Mouse (Mus musculus): ENCODE measurements around the gene Trmt44. TPM values are rescaled to one million over a fixed set of nuclear protein-coding genes. Genes with fewer than 3 reads are reported as not detected.

The Trmt44 gene
- polyA plus RNA-seq, 1 experiment from 2014 or later: 7.0 TPM

DNA sequence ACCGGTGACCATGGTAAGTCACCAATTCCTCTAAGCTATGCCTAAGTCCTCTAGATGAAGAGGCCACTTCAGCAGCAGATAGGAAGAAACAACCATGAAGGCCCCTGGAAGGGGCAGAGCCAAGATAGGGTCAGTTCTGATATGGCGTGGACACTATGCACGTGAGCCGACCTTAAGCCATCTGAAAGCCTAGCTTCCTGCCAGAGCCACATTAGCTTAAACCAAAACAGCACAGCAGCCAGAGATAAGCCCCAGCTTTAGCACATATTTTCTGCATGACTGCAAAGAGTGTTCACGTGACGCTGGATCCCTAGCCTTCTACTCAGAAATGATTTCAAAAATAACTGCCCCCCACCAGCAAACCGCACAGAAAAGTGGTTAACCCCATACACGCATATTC is 15.4 kb downstream of the Trmt44 start:
- H3K9ac ChIP-seq (ENCODE audit: low read length): no peak overlapping the region
- ATAC-seq (ENCODE audit: insufficient read depth, low FRiP score): no peak
- H3K4me1 ChIP-seq (ENCODE audit: control insufficient read depth, insufficient read depth, low read length): no peaks in the 10 kb centered on the region
- 73% methylated on average over 8 of the region's 8 CpGs for WGBS
- no peak overlapping the region for H3K27ac ChIP-seq (ENCODE audit: low read length)
- peaks cover 16% of the 10 kb centered on the region; the same call in 1 of the 2 replicates for H3K36me3 ChIP-seq (ENCODE audit: control insufficient read depth, insufficient read depth, low read length)
- H3K27me3 ChIP-seq (ENCODE audit: control insufficient read depth, insufficient read depth, low read length): no peaks in the 10 kb centered on the region
- H3K4me3 ChIP-seq (replicated peaks; ENCODE audit: low read length): no peak overlapping the region
- H3K4me2 ChIP-seq (ENCODE audit: low read depth, low read length): no peak overlapping the region
- H3K9me3 ChIP-seq (replicated peaks; ENCODE audit: control insufficient read depth, low read length): no peaks in the 10 kb centered on the region

DNA sequence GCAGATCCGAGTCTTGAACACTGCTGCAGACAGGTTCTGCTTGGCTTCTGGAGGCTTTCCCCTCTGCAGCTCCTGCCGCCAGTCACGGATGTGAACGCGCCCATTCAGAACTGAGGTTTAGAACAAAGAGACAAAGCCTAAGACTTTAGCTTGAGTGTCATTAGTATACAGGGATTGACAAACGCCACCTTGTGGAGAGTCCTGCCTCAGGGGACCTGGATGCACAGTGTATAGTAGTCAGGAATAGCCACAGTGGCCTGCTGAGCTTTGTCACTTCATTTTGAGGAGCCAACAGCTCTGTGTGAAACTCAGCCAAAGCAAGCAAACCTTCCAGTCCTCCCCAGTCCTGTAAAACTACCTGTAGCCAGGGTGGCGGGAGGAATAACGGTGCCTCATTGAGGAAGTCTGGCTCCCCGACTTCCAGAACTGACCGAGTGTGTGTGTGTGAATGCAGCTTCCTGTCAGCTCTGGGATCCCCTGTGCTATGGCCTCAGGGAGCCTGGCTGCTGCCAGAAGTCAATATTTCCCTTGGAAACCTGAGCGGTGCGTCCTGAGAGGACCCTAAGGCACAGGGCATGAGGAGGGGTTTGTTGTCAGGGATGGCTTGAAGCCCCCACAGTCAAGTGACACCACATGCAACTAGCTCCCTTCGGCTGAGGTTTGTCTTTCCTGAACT is 16.8 kb downstream of the Trmt44 start:
- H3K4me1 ChIP-seq (ENCODE audit: control insufficient read depth, insufficient read depth, low read length): no peaks in the 10 kb centered on the region
- no peak overlapping the region for H3K4me3 ChIP-seq (replicated peaks; ENCODE audit: low read length)
- ATAC-seq (ENCODE audit: insufficient read depth, low FRiP score): no peak
- no peak overlapping the region for H3K27ac ChIP-seq (ENCODE audit: low read length)
- 0 out of 2 replicates have a peak, but pooled peaks cover 12% of the 10 kb centered on the region for H3K36me3 ChIP-seq (ENCODE audit: control insufficient read depth, insufficient read depth, low read length)
- H3K9ac ChIP-seq (ENCODE audit: low read length): no peak overlapping the region
- H3K27me3 ChIP-seq (ENCODE audit: control insufficient read depth, insufficient read depth, low read length): no peaks in the 10 kb centered on the region
- H3K4me2 ChIP-seq (ENCODE audit: low read depth, low read length): no peak overlapping the region
- WGBS: 79% methylated on average over 13 of the region's 13 CpGs
- H3K9me3 ChIP-seq (replicated peaks; ENCODE audit: control insufficient read depth, low read length): no peaks in the 10 kb centered on the region

DNA sequence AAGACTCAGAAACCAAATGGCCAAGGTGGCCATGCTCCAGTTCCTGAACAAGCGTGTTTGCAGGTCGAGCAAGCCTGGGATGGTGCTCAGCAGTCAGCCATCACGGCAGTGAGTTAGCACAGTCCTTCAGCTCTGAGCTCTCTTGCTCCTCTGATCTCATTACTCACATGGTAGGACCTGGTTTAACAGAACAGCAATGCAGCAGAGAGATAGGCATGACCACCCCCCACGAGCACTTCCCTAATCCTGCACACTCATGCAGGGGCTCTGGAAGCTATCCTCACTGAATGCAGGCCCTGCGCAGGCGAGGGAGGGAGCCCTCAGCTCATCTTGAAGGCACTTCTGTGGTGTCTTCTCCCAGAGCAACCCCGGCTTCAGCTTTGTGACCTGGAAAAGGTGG is 18.5 kb downstream of the Trmt44 start:
- no peak overlapping the region for H3K27ac ChIP-seq (ENCODE audit: low read length)
- no peak for ATAC-seq (ENCODE audit: insufficient read depth, low FRiP score)
- no peaks in the 10 kb centered on the region for H3K27me3 ChIP-seq (ENCODE audit: control insufficient read depth, insufficient read depth, low read length)
- H3K36me3 ChIP-seq (ENCODE audit: control insufficient read depth, insufficient read depth, low read length): 0 out of 2 replicates have a peak, but pooled peaks cover 5% of the 10 kb centered on the region
- H3K4me1 ChIP-seq (ENCODE audit: control insufficient read depth, insufficient read depth, low read length): peaks cover 10% of the 10 kb centered on the region
- 86% methylated on average over 7 of the region's 7 CpGs for whole genome bisulfite sequencing
- no peak overlapping the region for H3K4me3 ChIP-seq (replicated peaks; ENCODE audit: low read length)
- no peak overlapping the region for H3K9ac ChIP-seq (ENCODE audit: low read length)
- no peaks in the 10 kb centered on the region for H3K9me3 ChIP-seq (replicated peaks; ENCODE audit: control insufficient read depth, low read length)
- H3K4me2 ChIP-seq (ENCODE audit: low read depth, low read length): no peak overlapping the region

DNA sequence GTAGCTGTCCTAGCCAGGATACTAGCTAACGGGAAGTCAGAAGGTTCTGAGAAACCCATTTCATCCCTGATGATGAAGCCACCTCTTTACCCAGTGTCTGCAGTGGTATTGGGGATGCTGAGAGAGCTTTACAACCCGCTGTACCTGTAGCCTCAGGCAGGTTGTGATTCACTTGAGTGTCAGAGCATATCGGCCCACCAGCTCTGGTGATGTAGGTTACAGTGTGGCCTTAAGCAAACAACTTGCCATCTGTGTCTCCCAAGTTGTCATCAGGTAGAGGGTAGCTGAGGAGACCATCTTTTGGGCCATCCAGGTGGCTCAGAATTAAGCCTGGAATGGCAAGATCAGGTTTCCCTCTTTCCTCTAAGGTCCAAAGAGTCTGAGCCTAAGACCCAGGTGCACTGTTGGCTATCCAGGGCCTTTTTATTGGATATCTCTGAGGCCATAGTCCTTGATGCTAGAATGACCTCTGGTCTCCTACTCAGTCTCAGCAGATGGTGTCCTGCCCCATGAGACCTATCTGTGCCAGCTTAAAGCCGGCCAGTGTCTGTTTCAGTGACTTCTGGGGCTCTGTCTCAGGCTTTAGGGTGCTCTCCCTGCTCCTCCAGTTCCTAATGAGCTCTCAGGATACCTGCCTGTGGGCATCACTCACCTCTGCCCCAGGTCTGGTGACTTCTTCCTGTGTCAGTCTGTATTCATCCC is 21.9 kb downstream of the Trmt44 start:
- Histone ChIP-seq H3K9ac (ENCODE audit: low read length) (no peak overlapping the region), H3K4me2 (ENCODE audit: low read depth, low read length) (no peak overlapping the region), H3K4me3 (replicated peaks; ENCODE audit: low read length) (no peak overlapping the region), H3K27me3 (ENCODE audit: control insufficient read depth, insufficient read depth, low read length) (no peaks in the 10 kb centered on the region), H3K36me3 (ENCODE audit: control insufficient read depth, insufficient read depth, low read length) (0 out of 2 replicates have a peak, but pooled peaks cover 3% of the 10 kb centered on the region), H3K4me1 (ENCODE audit: control insufficient read depth, insufficient read depth, low read length) (peaks cover 10% of the 10 kb centered on the region), H3K27ac (ENCODE audit: low read length) (no peak overlapping the region), H3K9me3 (replicated peaks; ENCODE audit: control insufficient read depth, low read length) (no peaks in the 10 kb centered on the region)
- 82% methylated on average over 4 of the region's 4 CpGs for WGBS
- ATAC-seq (ENCODE audit: insufficient read depth, low FRiP score): no peak

DNA sequence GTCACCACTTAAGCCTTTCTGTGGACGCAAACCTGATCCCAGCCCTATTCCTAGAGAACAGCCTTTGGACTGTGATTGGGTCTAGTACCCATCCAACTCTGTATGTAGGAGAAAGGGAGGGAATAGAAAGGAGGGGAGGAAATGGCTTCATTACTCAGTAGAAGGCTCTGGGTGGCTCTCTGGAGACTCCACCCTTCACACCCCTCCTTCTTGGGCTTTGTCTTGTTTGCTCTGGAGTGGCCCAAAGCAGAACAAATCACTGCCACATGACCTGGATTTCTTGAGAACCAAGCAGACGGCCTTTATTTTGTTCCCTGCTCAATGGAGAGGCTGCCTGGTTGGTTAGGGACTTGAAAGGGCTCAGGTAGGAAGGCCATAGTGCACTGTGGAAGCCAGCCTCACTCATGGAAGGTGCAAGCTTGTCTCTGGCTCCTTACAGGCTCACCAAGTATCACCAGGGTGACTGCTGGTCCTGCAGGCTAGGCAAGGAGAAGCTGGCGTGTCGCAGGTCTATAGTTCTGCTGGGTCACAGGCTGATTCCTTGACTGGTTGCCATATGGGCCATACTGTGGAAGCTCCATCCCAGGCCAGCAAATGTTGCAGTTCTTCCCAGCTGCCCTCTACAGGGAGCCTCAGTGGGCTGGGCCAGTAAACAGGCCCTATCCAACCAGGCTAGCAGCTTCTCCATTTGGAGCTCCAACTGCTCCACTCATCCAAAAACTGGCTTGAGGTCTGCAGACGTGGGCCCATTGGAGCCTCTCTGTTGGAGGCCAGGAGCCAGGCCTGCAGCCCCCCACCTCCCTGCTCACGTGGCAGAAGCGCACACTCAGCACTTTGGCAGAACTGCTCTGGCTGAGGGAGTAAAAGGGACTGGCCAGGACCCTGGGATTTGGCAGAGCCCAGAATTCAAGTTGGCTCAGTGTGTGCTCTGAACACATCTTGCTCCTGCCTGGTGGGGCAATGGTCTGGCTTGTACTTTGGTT is 22.7 kb downstream of the Trmt44 start:
- no peak overlapping the region for H3K9ac ChIP-seq (ENCODE audit: low read length)
- 35% methylated on average over 7 of the region's 7 CpGs for WGBS
- H3K27me3 ChIP-seq (ENCODE audit: control insufficient read depth, insufficient read depth, low read length): no peaks in the 10 kb centered on the region
- H3K27ac ChIP-seq (ENCODE audit: low read length): peak overlapping the region; percentile 79
- H3K9me3 ChIP-seq (replicated peaks; ENCODE audit: control insufficient read depth, low read length): no peaks in the 10 kb centered on the region
- peaks cover 10% of the 10 kb centered on the region for H3K4me1 ChIP-seq (ENCODE audit: control insufficient read depth, insufficient read depth, low read length)
- no peak overlapping the region for H3K4me3 ChIP-seq (replicated peaks; ENCODE audit: low read length)
- ATAC-seq (ENCODE audit: insufficient read depth, low FRiP score): peak; percentile 82
- no peak overlapping the region for H3K4me2 ChIP-seq (ENCODE audit: low read depth, low read length)
- 0 out of 2 replicates have a peak, but pooled peaks cover 3% of the 10 kb centered on the region for H3K36me3 ChIP-seq (ENCODE audit: control insufficient read depth, insufficient read depth, low read length)

DNA sequence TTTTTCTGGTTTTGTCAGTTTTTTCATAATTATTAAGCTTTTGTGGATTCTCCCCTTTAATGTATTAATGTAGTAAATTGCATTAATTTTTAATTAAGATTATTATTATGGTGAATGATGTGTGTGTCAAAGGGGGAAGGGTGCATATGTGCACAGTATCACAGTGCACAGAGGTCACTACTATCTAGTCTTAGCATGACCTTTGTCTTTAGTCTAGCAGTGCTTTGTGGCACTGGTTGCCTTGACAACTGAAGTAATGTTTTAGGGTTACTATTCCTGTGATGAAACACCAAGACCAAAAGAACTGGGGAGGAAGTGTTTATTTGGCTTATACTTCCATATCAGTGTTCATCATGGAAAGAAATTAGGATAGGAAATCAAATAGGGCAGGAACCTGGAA is 28.7 kb downstream of the Trmt44 start:
- Histone ChIP-seq H3K4me2 (ENCODE audit: low read depth, low read length) (no peak overlapping the region), H3K4me3 (replicated peaks; ENCODE audit: low read length) (no peak overlapping the region), H3K4me1 (ENCODE audit: control insufficient read depth, insufficient read depth, low read length) (no peaks in the 10 kb centered on the region), H3K36me3 (ENCODE audit: control insufficient read depth, insufficient read depth, low read length) (no peaks in the 10 kb centered on the region), H3K27me3 (ENCODE audit: control insufficient read depth, insufficient read depth, low read length) (no peaks in the 10 kb centered on the region), H3K9me3 (replicated peaks; ENCODE audit: control insufficient read depth, low read length) (no peaks in the 10 kb centered on the region), H3K27ac (ENCODE audit: low read length) (no peak overlapping the region), H3K9ac (ENCODE audit: low read length) (no peak overlapping the region)
- no peak for ATAC-seq (ENCODE audit: insufficient read depth, low FRiP score)

DNA sequence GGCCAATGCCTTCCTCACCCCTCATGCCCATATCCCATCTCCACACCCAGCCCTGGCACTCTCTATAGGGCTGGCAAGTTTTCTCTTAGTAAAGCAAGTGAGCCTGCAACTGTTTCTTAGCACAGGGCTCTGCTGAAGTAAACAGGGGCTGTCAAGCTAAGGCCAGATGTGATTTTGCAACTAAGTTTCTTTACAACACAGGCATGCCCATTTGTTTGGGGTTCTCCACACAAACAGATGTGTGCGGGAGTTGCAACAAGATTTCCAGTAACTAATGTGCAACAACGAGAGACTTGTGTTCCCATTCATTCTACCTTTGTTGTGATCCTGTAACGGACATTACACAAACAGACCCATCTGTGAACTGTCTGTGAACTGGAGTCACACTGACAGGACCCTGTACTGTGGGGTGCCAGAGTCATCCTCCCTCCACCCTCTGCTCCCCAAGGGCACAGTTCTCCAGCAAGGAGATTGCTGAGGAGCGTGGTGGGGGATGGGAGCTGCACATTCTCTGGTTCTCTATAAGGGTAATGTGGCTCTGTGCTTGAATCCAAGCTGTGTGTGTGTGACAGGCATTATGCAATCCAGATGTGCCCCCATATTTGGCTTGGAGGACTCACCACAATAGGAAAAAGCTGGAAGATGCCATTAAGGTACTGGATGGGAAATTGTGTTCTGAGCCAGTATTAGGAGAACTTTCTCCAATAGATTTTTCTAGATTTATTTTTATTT is 33.6 kb downstream of the Trmt44 start:
- H3K9me3 ChIP-seq (replicated peaks; ENCODE audit: control insufficient read depth, low read length): no peaks in the 10 kb centered on the region
- H3K9ac ChIP-seq (ENCODE audit: low read length): no peak overlapping the region
- H3K4me3 ChIP-seq (replicated peaks; ENCODE audit: low read length): no peak overlapping the region
- no peak for ATAC-seq (ENCODE audit: insufficient read depth, low FRiP score)
- no peaks in the 10 kb centered on the region for H3K27me3 ChIP-seq (ENCODE audit: control insufficient read depth, insufficient read depth, low read length)
- H3K27ac ChIP-seq (ENCODE audit: low read length): peak overlapping the region; percentile 38; the same call in 1 of the 2 replicates
- H3K4me1 ChIP-seq (ENCODE audit: control insufficient read depth, insufficient read depth, low read length): 0 out of 2 replicates have a peak, but pooled peaks cover 6% of the 10 kb centered on the region
- no peaks in the 10 kb centered on the region for H3K36me3 ChIP-seq (ENCODE audit: control insufficient read depth, insufficient read depth, low read length)
- WGBS: 62% methylated on average over 4 of the region's 4 CpGs
- no peak overlapping the region for H3K4me2 ChIP-seq (ENCODE audit: low read depth, low read length)

DNA sequence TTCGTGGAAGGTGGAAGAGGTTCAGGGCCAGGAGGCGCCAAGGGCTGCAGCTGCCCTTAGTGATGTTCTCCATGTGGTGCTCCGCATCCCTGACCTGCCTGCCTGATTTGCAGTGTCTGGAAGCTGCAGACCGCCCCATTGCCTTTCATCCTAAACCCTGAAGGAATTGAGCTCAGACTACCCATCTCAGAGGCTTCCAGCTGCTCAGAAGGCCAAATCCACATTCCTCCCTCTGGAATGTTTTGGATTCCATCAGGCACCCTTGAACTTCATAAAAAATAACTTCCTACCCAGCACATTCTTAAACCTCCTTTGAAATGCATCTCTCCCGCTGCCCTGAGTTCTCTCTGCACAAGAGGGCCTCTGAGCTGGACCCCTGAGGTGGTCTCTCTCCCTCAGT is 34.3 kb downstream of the Trmt44 start:
- H3K27me3 ChIP-seq (ENCODE audit: control insufficient read depth, insufficient read depth, low read length): no peaks in the 10 kb centered on the region
- WGBS: 37% methylated on average over 5 of the region's 5 CpGs
- no peak overlapping the region for H3K4me2 ChIP-seq (ENCODE audit: low read depth, low read length)
- no peaks in the 10 kb centered on the region for H3K36me3 ChIP-seq (ENCODE audit: control insufficient read depth, insufficient read depth, low read length)
- no peak for ATAC-seq (ENCODE audit: insufficient read depth, low FRiP score)
- no peak overlapping the region for H3K9ac ChIP-seq (ENCODE audit: low read length)
- no peaks in the 10 kb centered on the region for H3K9me3 ChIP-seq (replicated peaks; ENCODE audit: control insufficient read depth, low read length)
- H3K4me1 ChIP-seq (ENCODE audit: control insufficient read depth, insufficient read depth, low read length): 0 out of 2 replicates have a peak, but pooled peaks cover 6% of the 10 kb centered on the region
- H3K27ac ChIP-seq (ENCODE audit: low read length): peak overlapping the region; percentile 38
- H3K4me3 ChIP-seq (replicated peaks; ENCODE audit: low read length): no peak overlapping the region

Measured in stomach, embryonic 16.5 days (tissue).